Mouse (Mus musculus) c-Kit-positive CD71-negative TER-119-negative erythroid progenitor cells, embryonic 14.5 days (primary cell): ENCODE data around the gene Gimap5.

Experiments
- DNase-seq: peaks from one replicate; pipeline ENCODE4 v3.0.0-alpha.2; 2013; ENCODE audit warnings: low read depth

The Gimap5 gene

DNA sequence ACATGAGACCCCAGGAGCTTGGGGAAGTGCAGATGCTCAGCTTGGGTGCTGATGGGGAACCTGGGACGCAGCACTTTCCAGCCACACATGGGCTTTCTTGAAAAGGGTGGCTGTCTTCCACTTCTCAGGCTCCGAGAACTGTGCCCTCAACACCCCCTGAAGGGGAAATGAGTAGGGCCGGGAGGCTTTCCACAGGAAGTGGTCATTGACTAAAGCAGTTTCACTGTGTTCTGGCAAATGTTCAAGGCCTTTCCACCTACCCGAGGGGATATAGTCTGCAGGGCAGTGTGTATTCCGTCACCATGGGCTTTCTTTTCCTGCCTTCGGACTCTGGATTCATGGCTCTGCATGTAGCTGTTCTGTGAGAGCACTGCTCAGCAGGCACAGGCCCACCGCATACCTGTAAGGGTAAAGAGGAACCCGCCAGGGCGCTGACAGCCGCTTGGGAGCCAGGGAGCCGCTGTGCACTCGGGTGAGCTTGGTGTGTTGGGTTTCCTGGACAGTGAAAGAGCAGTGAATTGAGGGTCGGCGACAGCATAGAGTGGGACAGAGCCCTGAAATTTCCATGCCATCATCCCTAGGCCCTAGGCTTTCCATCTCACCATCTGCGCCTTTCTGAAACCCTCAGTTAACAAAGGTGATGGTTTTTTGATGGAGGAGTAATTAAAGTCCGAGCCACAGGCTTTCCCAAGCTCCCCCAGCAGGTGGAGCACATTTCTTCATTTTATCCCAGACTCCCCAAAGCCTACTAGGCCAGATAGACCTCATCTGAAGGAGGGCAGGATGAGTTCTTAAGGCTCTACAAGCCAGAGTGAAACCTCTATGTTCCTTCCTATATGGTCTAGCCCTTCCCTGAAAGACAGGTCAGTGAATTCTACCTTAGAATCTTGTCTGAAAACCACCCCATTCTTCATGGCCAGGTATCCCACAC is at the start of gene Gimap5:
Gimap5 (plus strand) TSS at position 239 of the 931 bp plus-strand sequence.
- peak; percentile 40 for DNase-seq

DNA sequence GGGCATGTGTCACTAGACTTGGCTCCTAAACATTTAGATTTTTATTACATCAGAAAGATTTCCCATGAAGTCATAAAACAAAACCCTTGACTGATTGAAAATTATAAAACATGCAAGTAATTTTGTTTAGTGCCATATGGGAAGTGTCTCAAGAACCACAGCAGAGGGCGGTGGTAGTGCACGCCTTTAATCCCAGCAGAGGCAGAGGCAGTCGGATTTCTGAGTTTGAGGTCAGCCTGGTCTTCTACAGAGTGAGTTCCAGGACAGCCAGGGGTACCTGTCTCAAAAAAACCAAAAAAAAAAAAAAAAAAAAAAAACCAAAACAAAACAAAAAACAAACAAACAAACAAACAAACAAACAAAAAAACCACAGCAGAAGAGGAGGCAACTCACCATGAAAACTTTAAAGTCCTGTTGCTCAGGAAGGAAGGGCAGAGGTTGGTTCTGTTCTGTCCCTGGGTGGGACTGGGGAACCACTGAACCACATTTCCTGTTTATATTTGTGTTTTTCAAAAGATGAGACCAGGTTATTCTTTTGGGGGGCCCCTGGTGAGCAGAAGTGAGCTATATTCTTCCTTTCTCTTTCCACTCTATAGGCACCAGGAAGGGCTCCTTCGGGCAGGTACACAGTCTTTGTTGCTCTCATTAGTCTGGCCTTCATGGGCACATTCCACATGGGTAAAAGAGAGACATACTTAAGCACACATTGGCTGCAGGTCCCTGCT is 49.0 kb upstream of the Gimap5 start:
- no peak for DNase-seq

DNA sequence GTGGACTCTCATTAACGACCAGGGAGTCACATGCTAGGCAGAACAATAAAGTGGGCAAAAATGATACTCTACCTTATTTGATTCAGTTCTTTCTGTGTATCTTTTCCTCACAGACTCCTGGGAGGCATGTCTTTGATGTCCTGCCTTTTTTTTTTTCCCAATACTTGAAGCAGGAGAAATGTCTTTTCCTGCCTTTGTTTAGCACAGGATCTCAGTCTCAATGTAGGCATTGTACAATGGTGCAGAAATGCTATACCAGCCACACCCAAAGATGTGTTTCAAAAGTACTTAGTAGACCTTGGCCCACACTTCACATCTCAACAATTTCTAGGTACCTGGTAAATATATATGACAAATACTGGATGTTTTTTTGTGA is 48.5 kb upstream of the Gimap5 start:
- DNase-seq = no peak

DNA sequence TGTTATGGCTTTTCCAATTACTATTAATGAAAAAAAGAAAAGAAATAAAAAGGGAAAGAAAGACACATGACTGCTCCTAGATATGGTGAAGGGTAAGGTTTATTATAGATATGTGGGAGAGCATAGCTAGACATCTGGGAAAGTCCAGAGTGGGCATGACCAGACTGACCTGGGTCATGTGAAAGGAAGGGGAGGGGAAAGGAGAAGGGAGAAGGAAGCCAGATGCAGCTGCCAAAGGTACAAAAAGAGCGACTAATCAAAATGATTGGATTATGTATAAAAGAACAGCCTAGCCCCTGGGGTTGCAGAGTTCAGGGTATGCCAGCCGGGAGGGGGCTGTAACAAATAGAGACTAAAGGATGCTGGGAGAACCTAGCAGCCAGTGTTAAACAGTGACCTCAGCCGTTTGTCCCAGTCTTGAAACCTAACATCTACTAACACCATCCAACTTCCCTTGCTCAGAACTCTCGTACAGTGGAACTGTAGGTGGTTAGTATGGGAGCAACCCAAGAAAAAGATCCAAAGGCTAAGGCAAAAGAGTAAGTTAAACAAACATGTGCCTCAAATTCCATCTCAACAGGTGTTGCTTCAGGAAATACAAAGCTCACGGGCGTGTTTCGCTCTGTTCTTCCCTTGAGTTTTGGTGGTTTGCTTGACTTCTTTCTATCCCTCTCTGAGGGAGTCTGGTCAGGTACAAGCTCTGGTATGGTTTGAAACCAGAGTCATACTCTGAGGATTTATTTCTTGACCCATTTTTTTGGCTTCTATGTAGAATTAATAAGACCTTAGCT is 47.7 kb upstream of the Gimap5 start:
- no peak for DNase-seq

DNA sequence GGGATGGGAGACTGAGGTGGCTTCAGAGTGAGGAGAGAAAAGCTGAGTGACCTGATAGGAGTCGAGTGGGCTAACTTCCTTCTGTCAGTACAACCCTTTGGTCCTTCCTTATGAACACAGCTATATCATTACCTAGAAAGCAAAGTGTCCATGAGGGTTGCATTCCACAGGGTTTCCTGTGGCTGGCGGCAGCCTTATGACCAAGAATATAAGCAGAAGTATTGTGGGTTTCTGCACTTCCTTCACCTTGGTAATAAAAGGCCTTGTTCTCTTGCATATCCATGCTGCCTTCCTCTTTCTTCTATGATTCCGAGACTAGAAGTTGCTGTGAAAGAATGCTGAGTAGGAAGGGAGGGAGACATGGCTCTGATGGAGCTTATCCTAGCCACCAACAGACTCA is 47.1 kb upstream of the Gimap5 start:
- DNase-seq = no peak

DNA sequence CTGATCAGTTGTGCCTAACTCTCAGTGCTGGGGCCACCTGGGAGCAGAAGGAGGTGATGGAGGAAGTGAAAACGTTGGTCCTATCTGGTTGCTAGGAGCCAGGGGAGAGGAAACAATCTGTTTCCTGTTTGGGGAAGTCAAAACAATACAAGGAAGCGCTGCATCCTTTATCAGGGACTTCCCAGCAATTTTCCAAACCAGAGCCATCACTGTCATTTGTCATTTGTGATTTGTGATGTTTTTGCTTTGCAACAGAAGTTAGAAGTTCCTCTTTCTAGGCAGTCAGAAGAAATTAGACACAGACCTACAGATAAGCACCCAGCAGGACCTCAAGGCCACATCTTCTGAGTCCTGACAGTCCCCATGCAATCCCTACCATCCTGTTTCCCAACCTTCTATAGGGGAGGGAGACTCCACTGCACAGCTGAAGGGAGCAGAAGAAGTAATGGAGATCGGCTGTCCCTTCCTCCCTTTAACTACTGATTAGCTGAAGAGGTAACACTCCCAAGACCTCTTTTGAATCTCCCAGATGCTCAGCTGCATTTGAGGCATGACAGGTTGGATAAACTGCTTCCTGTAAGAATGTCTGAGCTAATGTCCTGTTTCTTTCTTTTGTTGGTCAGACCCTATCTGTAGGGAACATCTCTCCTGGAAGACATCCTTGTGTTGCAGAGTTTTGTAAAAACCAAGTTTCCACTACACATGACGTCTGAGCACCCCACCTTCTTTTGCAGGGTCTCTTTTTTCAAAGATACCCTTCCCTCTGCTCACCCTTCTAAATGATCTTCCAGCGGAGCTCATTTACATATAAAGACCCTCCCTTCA is 45.5 kb upstream of the Gimap5 start:
- no peak for DNase-seq

DNA sequence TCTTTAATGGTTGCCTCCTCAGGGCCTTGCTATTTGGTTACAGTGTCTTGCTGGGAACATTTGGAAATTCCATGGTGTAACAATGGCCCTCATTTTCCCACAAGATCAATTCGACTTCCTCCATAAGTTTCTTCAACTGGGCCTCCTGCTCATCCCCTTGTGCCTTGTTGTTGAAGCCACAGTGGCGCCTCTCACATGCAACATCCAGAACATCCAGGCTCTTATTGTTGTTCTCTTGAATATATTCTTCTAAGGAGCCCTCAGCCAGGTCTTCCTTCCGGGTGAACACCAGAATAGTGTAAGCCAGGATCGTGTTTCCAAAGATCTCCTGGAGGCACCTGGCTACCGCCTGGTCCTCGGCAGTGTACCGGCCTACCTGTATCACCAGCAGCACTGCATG is 43.9 kb upstream of the Gimap5 start:
- DNase-seq = no peak

DNA sequence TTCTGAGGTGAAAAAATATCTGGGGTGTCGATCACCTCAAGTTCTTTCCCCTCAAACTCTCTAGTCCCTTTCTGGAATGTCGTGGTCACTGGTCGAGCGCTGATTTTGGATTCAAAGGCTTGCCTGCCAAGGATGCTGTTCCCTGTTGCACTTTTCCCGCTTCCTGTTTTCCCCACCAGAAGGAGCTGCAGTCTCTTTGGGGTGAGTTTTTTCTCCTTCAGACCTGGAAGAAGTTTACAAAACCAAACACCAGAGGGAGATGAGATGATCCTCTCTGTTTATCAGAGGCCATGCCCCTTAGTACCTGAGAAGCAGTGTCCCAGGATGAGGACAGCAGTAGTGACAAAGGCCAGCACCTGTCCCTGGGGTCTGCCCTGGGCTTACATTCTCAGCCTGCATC is 43.4 kb upstream of the Gimap5 start:
- no peak for DNase-seq

DNA sequence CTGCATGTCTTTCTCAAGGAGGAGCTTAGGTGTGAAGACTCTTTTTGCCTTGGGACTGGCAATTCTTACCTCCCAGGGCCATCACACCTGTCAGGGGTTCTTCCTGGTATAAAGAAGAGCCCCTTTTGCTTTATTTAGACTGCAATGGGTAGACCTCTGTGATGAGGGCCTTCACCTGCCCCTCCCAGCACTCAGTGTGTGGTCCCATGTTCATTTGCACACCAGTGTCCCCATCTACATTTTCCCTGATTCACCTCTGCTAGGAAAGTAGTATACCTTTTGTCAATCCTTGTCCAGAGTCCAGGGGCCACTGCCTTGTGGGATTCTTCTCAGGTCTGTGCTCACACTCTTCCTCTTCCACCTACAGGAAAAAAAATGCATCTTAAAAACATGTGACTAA is 41.9 kb upstream of the Gimap5 start:
- no peak for DNase-seq

DNA sequence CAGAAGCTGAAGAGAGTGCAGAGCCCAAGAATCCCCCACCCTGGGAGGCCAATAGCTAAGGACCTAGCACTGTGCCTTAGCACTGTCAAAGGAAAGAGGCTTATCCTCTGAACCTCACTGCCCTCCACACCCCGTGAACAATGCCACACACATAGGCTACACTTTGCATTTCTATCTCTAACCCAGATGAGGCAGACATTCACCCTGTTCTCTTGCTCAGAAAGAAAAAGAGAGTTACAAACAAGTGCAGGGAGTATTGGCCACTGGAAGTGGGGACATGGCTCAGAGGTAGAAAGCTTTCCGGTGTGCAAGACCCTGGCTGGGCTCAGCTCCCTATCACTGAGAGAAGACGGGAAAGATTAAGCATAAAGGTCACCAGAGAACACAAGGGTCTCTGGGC is 39.9 kb upstream of the Gimap5 start:
- no peak for DNase-seq

DNA sequence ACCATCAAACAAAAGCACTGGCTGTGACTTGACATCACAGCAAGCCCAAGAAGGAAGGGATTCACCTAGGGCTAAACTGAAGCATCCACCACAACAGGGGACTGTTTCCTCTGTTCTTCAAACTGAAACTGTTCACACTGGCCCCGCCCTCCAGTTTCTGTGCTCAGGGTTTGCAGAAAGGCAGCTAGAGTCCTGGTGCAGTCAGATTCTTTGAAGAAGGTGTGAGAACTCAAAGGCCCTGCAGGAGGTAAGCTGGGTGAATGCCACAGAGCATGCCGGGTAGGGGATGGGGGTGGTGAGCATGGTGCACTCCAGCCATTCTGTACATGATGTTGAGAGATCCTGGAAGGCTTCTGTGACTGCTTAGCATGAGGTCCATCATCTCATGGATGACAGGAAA is 27.5 kb upstream of the Gimap5 start, which contains the start of the genes Gm28053 and Gimap7:
Gm28053 (plus strand) TSS at position 153 of the 400 bp plus-strand sequence.
Gimap7 (plus strand) TSS at position 167 of the 400 bp plus-strand sequence.
- no peak for DNase-seq

DNA sequence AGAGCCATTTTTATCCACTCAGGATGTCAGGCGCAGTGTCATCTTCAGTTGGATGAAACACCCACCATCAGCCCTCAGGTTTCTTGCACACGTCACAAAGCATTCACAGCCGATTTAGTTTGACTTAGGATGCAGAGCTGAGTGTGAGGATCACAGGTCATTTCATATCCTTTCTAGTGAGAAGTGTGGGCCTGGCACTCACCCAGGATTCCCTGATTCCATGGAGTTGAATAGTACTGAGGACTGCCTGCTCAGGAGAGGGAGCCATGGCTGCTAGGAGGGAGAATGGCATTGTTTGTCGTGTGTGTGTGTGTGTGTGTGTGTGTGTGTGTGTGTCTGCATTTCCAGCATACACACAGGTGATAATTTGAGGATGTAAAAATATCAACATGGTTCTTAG is 25.7 kb upstream of the Gimap5 start:
- no peak for DNase-seq

DNA sequence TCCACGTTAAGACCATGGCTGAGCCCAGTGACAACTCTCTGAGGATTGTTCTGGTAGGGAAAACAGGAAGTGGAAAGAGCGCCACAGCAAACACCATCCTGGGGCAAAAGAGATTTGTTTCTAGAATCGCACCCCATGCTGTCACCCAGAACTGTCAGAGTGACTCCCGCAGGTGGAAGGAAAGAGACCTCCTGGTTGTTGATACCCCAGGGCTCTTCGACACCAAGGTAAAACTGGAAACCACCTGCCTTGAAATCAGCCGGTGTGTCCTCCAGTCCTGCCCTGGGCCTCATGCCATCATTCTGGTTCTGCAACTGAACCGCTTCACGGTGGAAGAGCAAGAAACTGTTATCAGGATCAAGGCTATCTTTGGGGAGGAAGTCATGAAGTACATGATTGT is 22.5 kb upstream of the Gimap5 start:
- no peak for DNase-seq

DNA sequence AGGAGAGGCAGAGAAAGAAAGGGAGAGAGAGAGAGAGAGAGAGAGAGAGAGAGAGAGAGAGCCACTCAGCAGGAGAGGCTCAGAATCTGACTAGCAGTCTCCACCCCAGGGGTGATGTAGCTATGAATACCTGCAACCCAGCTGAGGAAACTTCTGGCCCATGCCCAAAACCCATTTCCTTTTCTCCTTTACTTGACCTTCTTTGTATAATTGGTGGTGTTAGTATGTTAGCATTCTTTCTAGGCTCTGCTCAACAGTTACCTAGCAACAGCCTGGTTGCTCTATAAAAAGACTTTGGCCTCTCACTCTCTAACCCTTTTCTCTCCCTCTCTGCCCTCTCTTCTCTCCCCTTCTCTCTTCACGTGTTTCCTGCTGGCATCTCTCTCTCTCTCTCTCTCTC is 20.5 kb upstream of the Gimap5 start:
- no peak for DNase-seq

DNA sequence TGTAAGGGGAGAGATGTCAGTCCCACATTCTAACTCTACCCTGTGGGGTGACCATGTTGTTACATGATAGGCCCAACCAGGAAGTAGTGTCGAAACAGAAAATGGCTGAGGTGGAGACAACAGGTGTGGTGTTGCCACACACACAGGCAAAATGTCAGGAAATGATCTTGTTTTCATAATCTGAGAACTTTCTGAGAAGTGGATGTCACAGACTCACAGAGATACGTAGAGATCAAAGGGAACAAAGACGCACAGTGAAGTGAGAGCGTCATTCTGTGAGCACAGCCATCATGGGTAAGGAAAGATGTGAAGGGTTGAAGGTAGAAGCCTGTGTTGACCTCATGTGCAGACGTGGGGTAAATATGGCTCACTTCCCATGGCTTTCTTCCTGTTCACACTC is 18.2 kb upstream of the Gimap5 start:
- no peak for DNase-seq

DNA sequence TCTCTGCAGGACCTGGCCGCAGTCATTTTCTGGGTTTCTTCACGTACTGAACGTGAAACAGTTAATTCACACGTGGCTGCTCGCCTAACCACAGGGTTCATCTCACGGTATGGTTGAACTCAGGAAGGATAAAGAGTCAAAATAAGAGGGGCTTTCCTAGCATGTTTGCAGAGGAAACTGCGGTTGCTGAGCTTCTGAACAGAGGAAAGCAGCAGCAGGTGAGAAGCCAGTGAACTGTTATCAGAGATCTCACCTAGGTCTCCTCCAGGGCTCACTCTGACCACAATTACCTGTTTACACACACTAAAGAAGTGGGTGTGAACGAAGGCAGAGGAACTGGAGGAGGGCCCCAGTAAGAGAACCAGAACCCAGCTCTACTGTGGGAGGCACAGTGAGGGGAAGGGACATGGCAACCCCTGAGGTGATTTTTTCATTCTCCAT is 13.1 kb upstream of the Gimap5 start:
- DNase-seq = no peak

DNA sequence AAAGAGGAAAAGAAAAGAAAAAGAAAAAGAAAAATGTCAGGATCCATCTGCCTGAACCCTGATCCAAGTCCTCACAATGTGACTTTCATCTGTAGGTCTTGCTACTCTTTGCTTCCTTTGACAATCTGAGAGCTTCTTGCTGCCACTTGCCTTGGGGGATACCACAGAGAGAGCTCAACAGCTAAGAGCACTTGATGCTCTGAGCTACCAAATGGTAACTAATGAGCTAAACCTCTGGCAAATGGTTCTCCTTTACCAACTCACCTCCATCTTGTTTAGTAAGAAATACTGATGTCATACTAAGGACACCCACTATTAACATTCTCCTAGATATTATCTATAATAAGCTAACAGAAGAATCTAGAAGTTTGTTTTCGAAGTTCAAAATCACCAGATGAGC is 12.3 kb upstream of the Gimap5 start:
- no peak for DNase-seq

DNA sequence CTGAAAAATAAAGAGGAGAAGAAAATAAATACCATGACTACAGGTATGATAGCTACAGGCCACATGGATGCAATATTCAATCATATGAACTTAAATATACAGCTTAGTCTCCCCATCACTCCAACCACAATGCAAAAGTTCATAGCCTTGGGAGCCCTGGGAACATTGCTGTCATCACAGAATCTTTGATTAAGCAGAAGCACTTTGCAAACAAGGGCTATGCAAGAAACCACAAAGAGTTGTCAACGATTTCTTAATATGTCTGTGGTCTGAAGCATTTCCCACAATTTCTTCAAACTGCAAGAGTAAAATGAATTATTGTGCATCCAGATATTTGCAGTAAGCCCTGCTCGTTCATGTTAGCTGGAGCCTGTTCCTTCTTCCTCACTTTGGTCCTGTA is 8.9 kb upstream of the Gimap5 start:
- no peak for DNase-seq

DNA sequence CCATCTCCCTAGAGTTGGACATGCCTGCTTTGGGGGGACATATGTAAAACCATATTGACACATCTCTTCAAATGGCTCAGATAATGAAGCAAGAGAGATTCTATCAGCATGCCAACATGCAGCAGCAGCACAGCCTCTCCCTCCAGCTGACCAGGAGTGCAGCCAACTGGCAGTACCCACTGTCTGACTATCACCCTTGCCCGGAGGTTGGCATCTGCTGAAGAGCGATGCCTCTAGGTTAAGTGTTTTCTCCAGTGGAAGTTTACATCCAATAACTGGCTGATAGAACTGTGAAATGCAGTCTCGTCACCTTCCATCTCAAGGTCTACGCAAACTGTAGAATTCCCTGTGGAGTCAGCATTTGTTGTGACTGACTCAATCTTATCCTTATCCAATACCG is 8.3 kb upstream of the Gimap5 start:
- DNase-seq = no peak

DNA sequence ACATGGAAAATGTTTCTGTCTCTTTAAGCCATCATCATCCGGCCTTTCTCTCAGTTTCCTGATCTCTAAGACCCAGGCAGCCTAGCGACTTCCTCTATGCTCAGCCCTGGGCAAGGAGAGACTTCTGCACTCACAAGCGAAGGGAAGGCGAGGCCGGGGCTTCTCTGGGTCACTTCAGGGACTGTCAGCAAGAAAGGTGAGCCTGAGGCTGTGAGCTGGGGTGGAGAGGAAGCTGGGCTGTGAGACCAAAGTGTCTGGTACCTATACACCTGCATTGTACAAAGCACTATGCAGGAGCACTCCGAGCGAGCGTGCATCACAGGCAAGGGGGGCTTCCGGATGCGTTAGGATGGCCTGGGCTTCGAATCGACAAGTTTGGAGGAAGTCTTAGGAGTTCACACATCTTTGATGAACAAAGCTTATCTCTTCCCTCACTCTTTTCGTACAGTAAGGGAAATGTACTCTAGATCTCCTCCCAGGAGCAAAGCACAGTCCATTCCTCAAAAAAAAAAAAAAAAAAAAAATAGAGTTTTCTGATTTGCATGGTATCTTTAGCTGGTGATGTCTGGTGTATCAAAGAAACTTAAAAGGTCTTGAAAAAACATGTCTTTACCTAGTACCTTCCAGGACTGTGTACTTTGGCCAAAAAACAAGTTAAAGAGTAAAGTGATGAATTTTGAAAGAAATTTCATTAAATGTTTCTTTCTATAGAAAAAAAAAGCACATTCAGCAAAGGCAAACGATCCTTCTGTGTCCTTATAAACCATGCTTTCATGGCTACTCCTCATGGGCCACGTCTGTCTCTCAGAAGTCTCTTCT is 6.8 kb upstream of the Gimap5 start, which contains the start of gene Gimap1:
Gimap1 (plus strand) TSS at position 94 of the 819 bp plus-strand sequence.
- DNase-seq = no peak

DNA sequence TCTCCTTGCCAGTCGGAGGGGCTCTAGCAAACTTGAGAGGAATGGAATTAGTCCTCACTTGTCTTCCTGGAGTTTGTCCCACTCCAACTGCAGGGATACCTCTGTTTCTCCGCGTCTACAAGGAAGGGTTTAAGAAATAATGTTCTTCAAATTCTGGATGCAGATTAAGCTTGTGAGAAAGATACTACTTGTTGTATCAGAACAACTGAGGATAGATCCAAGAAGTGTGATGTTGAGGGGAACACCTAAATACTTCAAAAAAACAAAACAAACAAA is 6.3 kb upstream of the Gimap5 start:
- DNase-seq = no peak
